Mouse (Mus musculus) spleen, adult 2 months (tissue): ENCODE results near the gene Spdye4c.

Experiments used
- CTCF ChIP-seq: fragments of 200-500 bp; IDR thresholded peaks from 2 replicates; pipeline ENCODE4 v1.5.1; 2011; ENCODE audit warnings: mild to moderate bottlenecking, inconsistent platforms; ENCODE audit not compliant: insufficient read depth, insufficient read length, insufficient replicate concordance; ENCODE audit errors: extremely low read depth
- POLR2A ChIP-seq: fragments of 200-500 bp; IDR thresholded peaks from 2 replicates; pipeline ENCODE4 v1.6.1; 2011; ENCODE audit warnings: low read depth, low read length, inconsistent platforms

DNA sequence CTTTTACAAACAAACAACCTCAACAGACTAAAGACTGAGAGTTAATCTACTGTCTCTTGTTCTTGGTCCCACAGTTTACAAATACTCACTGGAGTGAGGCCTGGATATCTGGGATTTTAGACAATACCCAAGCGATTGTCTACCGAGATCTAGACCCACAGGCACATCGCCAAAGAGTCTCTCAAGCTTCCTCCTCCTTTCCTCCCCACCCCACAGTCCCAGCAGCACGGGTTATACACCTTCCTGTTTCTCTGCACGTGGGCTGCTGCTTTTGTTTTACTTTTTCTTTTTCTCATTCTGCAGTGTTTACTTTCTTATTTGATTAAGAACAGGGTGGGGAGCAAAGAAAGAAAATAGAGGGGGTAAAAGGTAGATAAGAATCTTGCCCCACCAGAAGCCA is 22.4 kb downstream of the Spdye4c start:
- TF ChIP-seq POLR2A (no peak), CTCF (no peak)
